Mouse (Mus musculus): ENCODE results near the gene Them5. TPM values are rescaled to one million over a fixed set of nuclear protein-coding genes. Genes with fewer than 3 reads are reported as not detected.

The Them5 gene
- total RNA-seq, 1 experiment from 2014 or later = not detected

DNA sequence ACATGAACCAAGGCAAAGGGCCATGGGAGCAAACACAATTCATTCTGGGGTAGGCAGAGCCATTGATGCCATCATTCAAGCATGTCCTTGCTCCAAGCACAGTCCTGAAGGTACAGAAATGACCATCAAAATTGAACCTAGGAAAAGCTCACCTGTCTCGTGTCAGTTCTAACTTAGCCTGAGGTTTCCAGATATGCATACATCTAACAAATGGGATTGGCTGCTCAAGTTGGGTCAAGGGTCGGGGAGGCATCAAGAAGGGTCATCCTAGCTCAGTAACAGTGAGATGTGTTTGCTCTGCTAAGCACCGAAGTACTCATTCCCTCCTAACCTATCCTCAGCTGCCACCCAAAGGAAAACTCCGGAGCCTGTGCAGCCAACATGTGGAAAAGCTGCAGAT, 55.0 kb downstream of the Them5 start:
- no peak for ATAC-seq (replicated peaks; ENCODE audit: low read depth, poor library complexity, severe bottlenecking)

Other genes with a start within 250 kb of the Them5 start
- not detected in 2 replicates for gene Gm10696, start 163.9 kb upstream of the Them5 start, total RNA-seq (2017)
- gene Gm5286, start 145.4 kb upstream of the Them5 start, total RNA-seq (2017) = not detected in 2 replicates
- not detected in 2 replicates for gene Gm4778, start 78.1 kb upstream of the Them5 start, total RNA-seq (2017)
- gene Them4, start 32.0 kb upstream of the Them5 start, total RNA-seq (2017) = 4.3 and 4.5 TPM in 2 replicates
- not detected in 2 replicates for gene C2cd4d, start 20.3 kb downstream of the Them5 start, total RNA-seq (2017)
- gene Rorc, start 30.7 kb downstream of the Them5 start, total RNA-seq (2017) = not detected in 2 replicates
- gene Lingo4, start 56.4 kb downstream of the Them5 start, total RNA-seq (2017) = not detected in 2 replicates
- gene Tdrkh, start 71.2 kb downstream of the Them5 start, total RNA-seq (2017) = 10.8 and 14.7 TPM in 2 replicates
- 65.6 and 77.6 TPM in 2 replicates for gene Mrpl9, start 101.2 kb downstream of the Them5 start, total RNA-seq (2017)
- gene Oaz3, start 101.8 kb downstream of the Them5 start, total RNA-seq (2017) = not detected in 2 replicates
- not detected in 2 replicates for gene Celf3, start 136.2 kb downstream of the Them5 start, total RNA-seq (2017)
- gene Riiad1, start 138.2 kb downstream of the Them5 start, total RNA-seq (2017) = not detected in 2 replicates
- 24.8 and 26.5 TPM in 2 replicates for gene Snx27, start 240.6 kb downstream of the Them5 start, total RNA-seq (2017)

Data from common myeloid progenitor, adult 5-6 weeks (primary cell).